Mouse (Mus musculus): ENCODE measurements at regions not wholly inside any gene's neighbourhood (a gene's known extent, or its start where the extent isn't known, plus 50 kb on each side); places are given as distances from the start of the nearest gene placed in this dataset.
"Not testable (repeated sequence)": the region's sequence is repeated elsewhere in the genome, so short reads cannot be mapped to it uniquely, and the experiment has no call there.

DNA sequence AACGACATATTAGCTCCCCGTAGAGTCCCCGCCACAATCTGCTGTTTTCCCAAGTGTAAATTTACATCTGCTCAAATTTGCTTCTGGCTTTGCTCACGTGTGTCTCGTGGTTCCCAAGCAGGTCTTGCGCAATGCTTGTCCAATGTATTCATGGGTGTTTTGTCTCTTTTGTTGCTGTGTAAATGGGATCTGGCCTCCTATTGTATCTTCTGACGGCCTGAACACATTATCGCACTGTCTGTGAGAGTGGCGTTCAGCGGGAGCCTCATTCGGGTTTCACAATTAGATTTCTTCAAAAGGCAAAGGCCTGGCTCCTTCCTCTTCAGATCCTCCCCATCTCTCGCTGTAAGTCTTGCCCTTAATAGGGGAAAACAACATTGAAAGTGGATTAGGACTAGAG is 274.5 kb downstream of the Fam19a5 start:
- DNase-seq (ENCODE audit: low read depth), result no peak

DNA sequence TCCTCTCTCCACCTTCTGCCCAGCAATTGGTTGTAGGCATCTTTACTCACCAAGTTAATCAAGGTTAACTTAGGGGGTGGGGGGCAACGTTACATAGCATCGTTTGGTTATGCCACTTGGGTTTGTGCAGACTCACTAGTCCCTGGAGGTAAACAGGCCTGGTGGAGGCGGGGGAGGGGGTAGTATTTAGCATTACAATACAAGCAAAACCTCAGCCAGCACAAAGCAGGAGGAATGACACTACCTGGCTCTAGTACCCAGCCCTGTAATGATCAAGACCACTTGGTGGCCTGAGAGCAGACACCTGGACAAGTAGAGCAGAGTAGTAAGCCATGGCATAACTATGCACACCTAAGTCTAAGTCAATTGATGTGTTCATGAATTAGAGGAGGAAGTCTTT is 298.0 kb downstream of the Fam19a5 start:
- DNase-seq (ENCODE audit: low read depth), result no peak

DNA sequence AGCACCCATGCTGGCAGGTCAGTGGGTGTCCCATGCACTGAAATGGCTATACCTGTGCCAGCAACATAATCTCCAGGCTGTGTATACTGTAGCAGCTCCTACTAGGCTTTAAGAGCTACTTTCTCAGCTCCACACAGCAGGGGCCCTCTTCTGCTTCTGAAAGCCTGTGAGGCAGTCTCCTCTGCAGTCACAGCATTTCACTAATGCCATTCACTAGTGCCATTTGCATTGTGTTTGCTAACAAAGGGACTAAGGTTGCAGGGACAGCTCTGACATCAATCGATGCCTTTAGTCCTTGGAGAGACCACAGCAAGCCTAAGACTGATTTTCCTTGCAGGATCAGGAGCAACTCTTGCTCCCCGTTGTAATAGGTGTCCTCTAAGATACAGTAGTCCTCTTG is 315.0 kb downstream of the Fam19a5 start:
- no peak for DNase-seq (ENCODE audit: low read depth)

DNA sequence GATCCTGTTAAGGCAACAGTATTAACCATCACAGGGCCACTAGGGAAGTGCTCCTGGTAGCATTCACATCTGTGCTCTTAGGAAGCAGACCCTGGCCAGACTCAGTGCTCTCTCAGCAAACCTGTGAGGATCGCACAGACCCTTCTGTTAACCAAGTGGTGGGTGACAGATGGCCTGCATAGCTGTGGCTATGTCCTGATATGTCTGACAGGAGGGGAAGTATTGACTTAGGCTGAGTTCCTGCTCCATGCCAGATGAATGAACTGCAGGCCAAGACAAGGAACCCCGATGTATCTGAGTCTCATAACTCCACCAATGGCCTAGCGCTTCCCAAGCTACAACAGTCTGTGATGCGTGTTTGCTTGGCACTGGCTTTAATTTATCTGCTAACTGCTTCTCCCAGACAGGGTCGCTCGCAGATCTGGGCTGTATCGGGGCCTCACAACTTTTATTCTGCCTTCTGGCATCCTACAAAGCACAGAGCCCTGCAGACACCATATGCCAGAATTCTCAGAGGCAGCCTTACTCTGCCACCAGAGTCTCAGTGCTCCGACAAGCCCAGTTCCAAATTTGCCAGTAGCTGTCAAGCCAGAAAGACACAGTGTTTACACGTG is 332.3 kb downstream of the Fam19a5 start:
- no peak for DNase-seq (ENCODE audit: low read depth)

DNA sequence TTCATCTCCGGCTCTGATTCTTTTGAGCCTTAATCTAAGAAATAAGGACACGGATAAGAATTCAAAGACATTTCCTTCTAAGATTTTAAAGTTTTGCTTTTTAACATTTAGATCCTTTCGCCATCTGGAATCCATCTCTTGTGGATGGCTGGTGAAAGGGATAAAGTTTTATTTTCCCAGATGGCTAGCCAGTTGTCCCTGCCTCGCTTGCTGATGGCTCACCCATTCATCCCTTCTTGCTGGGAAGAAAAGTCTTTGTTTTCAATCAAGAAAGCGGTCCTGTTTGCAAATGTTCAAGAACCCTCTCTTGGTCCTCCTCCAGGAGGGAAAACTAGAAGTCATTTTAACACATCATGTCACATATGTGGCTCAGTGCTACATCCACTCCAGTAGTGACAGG is 346.8 kb downstream of the Fam19a5 start:
- no peak for DNase-seq (ENCODE audit: low read depth)

DNA sequence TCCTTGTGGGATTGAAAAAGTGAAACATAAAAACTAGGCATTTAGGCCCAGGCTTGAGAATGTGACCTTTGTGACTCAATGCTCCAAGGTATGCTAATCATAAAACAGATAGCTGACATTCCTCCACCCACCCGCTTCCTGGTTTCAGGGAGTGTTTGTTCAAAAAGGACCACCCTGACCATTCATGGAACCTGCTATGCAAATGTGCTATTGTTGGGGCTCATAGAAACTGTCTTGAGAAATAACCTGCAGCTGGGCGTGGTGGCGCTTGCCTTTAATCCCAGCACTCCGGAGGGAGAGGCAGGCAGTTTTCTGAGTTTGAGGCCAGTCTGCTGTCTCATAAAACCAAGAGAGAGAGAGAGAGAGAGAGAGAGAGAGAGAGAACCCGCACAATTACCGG is 350.8 kb downstream of the Fam19a5 start:
- DNase-seq (ENCODE audit: low read depth), result not testable (repeated sequence)

DNA sequence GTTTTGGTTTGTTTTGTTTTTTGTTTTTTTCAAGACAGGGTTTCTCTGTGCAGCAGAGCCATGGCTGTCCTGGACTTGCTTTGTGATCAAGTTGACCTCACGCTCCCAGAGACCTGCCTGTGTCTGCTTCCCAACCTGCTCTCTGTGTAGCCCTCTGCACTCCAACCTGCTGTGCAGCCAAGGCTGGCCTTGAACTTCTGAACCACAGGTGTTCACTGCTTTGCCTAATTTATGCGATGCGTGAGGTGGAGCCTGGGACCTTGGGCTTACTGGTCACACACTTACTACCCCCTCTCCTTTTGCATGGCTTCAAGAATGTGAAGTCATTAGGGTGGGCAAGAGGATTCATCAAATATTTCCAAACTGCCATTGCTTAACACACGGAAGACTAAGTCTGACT is 354.6 kb downstream of the Fam19a5 start:
- DNase-seq (ENCODE audit: low read depth), result no peak

DNA sequence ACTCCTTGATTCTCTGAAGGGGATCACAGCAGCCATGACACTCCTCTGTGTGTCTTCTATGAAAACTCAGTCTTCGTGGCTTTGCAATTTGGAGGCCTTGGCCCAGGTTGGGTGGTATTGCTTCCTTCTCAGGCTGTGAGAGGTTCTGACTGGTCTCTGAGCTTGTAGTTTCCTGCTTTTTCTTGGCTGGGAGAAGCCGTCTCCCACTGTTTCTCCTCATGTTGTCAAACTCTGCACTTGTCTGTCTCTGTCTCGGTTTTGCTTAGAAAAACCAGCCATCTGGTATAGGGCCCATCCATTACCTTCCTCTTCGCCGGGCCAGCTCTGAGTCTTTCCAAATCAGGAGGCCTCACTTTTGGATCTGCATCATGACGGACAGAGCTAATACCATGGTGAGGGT is 360.3 kb downstream of the Fam19a5 start:
- DNase-seq (ENCODE audit: low read depth), result no peak

DNA sequence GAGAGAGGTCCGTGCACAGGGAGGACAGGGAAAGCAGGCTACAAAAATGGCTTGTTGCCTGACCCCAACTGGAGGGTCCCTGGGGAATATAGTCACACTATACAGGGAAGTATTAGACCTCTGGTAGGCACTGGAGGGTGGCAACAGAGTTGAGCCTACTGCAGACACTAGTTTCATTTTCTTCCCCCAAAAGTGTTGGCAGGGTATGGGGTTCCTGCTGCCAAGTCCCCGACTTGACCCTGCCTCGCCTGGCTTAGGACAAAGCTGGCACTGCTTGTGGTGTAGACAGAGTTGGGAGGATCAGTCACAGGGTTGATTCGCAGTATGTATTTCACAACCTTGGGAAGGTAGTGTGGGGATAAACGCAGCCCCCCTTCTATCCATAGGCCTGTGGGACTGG is 362.2 kb downstream of the Fam19a5 start:
- DNase-seq (ENCODE audit: low read depth), result no peak

DNA sequence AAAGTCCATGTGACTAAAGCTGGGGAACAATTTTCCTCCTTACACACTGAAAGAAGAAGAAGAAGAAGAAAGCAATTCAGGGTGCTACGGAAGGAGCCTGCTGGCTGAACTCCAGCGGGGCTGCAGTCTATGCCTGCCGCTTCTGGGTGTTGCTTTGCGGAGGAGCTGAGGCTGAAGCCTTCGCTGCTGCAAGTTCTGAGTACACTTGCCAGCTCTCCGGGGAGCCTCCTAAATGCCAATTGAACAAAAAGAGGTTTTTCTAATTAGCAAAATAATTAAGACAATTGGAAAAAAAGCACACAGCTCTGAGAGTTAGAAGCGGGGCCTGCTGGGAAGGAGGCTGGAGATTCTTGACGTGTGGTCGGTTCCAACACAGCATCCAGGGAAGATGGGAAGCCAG is 378.0 kb downstream of the Fam19a5 start:
- DNase-seq (ENCODE audit: low read depth), result no peak

DNA sequence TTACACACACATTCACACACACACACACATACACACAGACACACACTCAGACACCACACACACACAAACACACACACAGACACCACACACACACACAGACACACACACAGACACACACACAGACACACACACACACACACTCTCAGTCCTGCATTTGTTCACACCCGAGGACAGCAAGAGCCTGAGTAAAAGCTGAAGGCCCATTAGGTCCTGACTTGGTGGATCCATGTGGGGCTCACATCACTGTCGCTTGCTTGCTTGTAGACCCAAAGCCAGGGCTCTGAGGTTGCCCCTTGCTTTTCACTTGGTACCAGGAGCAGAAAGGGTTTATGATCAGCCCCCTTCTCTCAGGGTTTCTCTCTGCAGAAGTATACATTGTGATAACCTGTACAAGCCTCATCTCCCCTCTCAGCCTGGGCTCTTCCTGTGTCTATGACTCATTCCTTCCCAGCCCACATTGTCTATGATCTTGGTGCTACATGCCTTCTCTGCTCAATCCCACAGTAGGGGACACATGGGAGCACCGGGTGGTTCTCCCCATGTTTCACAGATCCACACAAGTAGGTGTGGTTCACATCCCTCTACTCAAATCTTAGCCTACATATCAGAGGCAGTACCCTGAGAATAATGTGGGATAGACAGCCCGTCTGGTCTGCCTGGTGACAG is 378.8 kb downstream of the Fam19a5 start:
- DNase-seq (ENCODE audit: low read depth), result no peak

DNA sequence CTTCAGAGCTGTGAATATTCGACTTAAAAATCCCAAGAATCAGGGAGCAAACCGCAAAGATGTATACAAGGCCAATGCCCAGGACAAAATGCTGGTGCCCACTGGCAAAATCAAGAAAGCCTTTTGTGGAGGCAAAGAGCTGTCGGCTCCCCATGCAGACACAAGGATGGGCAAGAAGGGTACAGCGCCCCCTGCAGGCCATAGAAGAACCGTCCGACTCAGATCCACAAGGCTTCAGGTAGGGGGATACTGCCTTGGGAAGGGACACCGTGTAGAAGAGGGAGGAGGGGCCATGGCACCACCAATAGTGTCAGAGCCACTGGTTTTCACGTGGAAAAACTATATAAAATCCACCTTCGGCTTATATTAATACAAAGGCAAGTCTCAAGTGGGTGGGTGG is 379.8 kb downstream of the Fam19a5 start:
- no peak for DNase-seq (ENCODE audit: low read depth)

DNA sequence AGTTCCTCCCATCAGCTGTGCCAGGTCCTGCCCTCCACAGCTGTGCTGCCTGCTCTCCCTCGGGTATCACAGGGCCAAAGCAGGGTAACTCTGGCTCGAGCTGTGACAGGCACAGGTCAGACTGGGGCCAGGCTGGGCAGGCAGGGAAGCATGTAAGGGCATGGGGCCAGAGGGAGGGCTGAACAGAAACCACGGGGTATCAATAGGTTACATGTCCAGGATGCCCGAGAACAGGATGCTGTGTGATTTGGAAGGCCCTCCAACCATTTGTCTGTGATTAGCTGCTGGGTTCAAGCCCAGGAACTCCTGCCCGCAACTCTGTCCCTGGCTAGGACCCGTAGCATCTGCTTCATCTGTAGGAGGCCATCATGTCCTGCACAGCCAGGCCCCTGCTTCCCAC is 391.9 kb downstream of the Fam19a5 start:
- DNase-seq (ENCODE audit: low read depth), result no peak

DNA sequence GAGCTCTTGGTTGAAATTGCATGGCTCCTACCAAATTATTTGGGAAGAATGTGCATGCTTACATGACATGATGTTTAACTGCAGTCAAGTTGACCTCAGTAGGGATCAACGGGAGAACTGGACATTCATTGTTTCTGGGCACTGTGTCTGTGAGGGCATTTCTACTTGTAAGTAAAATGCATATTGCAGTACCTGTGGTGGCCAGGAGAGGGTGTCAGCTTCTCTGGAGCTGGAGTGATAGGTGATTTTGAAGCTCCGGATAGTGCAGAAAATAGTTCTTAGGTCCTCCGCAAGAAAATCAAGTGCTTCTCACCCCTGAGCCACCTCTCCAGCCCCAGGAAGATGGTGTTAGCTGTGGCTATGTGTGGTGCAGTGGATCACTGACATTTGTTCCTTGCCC is 396.7 kb downstream of the Fam19a5 start:
- no peak for DNase-seq (ENCODE audit: low read depth)

DNA sequence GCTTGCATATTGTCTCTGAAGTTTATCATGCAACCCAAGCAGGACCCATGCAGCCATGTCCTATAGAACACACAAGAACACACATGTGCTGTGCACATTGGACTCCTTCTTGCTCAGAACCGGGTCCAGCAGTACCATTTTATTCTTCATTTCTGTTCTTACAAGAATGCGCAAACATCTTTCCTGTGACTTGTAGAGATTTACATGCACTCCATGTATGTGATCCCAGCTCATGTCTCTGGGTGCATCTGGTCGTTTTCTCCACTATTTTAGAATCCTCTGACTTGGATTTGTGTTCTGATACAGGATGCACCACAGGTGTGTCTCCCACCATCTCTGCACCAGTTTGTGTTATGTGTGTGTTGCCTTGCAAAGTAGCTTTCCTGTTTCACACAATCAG is 408.4 kb downstream of the Fam19a5 start:
- no peak for DNase-seq (ENCODE audit: low read depth)

DNA sequence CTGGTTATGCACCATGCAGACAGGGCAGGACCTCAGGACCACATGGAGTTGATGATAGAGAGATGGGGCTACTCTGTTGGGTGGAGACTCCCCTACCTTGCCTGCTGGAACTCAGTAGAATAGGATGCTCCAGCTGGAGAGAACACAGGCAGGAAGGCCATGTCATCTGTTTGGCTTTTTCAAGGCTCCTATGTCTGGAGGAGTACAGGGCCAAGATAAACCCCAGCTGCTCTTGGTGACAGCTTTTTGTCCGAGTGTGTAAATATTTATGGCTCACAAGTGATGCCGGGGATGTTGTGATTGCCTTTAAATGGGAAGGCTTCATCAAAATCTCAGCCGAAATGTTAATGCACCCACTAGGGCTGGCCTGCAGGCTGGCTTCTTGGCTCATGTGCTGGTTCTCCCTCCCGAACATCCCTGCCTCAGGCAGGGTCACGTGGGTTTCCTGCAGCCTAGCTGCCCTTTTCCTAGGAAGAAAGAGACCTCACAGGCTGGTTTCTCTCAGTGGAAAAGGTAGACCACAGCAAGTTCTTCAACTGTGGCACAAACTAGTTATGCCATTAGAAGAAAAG is 411.7 kb downstream of the Fam19a5 start:
- DNase-seq (ENCODE audit: low read depth), result no peak

DNA sequence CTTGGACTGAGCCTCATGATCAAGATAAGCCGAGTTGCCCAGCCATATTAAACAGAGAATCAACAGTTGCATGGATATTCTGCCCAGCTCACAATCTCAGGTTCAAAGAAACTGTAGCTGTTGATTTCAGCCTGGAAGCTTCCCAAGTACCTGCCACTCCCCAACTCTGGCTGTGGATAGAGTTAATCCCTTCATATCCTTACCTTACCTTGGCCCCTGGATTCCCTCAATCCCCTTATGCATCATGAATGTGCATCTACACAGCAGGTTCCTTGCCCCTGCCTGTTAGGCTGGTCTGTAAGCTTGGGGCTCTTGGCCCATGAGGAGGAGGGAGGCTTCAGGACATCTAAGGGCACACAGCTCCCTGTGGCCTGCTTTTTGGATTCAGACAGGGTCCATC is 414.8 kb downstream of the Fam19a5 start:
- DNase-seq (ENCODE audit: low read depth), result no peak

DNA sequence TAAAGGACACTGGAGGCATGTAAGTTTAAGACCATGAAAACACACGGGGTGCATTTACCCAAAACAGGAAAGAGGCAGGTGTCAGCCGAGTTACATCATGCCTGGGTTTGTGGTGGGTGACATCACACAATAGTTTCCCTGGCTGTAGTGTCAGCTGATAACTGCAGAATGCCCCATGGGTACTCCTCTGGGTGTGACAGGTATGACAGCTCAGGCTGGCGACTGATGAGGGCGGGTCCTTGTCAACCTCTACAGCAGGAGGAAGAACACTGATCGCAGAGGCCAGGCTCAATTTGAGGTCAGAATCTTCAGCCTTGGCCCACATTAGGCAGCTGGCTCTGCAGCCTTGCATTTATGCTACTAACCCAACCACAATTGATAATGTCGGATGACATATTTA is 428.5 kb downstream of the Fam19a5 start:
- DNase-seq (ENCODE audit: low read depth), result no peak

DNA sequence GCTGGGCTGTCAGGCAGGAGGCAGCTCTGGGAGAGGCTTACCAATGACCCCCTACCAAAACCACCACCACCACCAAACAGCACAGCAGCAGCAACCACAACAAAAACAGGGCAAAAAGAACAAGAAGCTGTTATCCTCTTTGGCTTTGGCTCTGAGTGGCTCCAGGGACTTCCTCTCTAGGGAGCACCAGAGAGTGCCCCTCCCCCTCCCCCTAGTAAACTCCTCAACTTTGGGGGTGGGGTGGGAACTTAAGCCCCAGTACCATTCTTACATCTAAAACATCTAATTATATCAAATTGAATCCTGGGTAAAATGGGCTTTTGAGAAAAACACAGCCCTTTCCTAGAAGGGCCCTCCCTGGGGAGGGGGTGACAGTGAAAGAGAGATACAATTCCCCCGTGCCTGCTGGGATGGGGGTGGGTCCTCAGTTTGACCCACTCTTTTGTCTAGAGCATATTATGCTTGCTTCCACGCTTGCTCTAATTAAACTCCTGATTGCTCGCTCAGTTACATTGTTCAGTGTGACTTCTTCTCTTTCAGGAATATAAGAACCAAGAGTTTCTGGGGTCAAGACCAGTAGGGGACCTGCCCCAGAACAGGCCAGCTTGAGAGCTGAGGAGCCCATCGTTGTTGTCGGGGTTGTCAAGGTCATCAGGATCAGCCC is 443.4 kb downstream of the Fam19a5 start:
- no peak for DNase-seq (ENCODE audit: low read depth)

DNA sequence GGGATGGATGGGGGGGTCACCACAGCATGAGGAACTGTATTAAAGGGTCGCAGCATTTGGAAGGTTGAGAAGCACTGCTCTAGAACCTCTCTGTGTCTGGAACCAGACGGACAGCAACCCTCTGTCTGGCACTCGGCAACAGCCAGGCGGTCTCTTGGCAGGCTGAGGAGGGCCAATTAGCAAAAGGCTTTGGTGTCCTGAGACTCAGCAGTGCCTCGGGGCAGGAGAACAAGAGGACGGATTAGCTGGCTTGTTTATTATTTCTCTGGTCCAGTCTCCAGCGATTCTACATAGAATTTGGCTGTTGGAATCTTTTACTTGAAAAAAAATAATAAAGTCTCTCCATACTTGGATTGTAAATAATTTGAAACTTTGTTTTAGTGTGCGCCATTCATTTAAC is 450.4 kb downstream of the Fam19a5 start:
- DNase-seq (ENCODE audit: low read depth), result no peak

DNA sequence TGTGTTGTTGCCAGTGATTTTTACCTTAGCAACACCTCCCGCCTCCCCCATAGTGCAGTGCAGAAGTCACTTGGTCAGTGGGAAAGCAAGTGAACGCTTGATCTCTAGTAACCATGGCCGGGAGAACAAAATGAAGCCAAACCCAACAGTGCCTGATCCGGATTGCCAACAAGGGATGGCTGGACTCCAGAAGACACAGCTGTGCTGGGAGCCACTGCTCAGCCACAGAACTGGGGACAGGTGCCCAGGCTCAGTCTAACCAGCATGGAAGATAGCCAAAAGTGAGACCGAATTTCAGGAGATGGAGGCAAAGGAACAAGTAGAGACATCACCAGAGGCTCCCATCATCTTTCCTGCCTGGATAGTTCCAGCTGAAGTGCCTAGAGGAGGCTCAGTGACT is 473.0 kb downstream of the Fam19a5 start:
- no peak for DNase-seq (ENCODE audit: low read depth)

DNA sequence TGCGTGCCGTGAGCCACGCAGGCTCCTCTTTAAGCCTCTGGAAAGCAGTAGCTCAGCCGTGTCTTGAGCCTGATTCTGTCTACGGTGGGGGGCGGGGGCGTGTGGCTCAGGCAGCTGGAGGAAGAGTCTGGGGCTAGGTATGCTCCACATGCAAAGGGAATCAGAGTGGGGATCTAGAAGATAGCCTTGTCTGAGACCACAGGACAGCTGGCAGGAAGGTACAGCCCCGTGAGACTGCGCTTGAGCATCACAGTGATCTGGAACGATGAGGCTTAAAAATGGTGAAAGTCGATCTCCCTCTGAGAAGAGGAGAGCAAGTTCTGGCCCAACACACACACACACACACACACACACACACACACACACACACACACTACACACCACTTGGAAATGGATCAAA is 488.7 kb downstream of the Fam19a5 start:
- no peak for DNase-seq (ENCODE audit: low read depth)

DNA sequence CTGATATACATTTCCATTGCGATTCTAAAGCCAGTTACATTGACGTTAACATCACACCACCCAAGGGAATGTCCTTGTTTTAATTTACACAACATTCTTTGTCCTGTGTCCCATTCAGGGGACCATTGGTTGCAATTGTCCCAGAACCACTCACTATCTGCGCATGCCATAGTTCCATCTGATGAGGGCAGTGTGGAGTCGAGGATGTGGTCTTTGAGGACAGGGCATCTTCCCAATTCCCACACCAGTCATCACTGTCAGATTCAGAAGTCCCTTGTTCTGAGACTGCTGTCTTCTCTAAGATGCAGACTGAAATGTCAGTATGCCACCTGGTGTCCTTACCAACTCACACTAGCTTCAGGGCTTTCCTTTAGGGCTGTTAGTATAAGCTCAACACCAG is 489.6 kb downstream of the Fam19a5 start:
- DNase-seq (ENCODE audit: low read depth), result no peak

DNA sequence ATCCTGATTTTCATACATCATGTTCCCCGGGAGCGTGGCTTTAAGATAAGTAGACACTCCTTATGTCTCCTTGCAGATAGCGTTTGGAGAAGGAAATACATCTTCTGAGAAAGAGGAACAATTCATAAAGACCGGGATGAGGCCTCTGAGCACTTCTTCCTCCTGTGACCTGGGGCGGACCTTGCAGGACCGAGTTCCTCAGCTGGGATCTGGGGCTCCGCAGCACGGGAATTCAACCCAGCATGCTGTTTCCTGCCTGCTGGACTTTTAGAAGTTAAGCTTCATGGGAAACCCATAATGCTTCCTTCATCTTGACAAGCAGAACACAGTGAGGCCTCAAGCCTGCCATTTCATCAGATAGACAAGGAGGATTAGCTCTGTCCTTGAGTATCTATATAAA is 491.4 kb downstream of the Fam19a5 start:
- no peak for DNase-seq (ENCODE audit: low read depth)

Data from fibroblast of lung, adult 2 months (primary cell).